Mouse (Mus musculus) MEL (cell line): ENCODE measurements at regions not wholly inside any gene's neighbourhood (a gene's known extent, or its start where the extent isn't known, plus 50 kb on each side); places are given as distances from the start of the nearest gene placed in this dataset.

Experiments used
- DNase-seq: peaks from one replicate; pipeline ENCODE4 v3.0.0; 2011; ENCODE audit warnings: low read depth, low spot score
- H3K27ac ChIP-seq: 2 replicates; pipeline ENCODE4 v1.5.1; 2012; ENCODE audit warnings: low read depth, mild to moderate bottlenecking, control low read depth, low read length, moderate library complexity; ENCODE audit not compliant: control insufficient read depth
- H3K27me3 ChIP-seq, 2 experiments: fragments of 150-350 bp in 1 of 2; sonication (generic) in 1 of 2; 2 replicates each; pipeline ENCODE4 v1.6.1; 2012; ENCODE audit warnings: low read length in 2 of 2, mild to moderate bottlenecking in 2 of 2, improper control_type of control experiment in 1 of 2, moderate library complexity in 1 of 2; ENCODE audit not compliant: insufficient read depth in 2 of 2, control insufficient read depth in 1 of 2
- H3K36me3 ChIP-seq, 2 experiments: 2 replicates each; pipeline ENCODE4 v1.6.1; 2012 to 2014; ENCODE audit warnings: low read length in 2 of 2, improper control_type of control experiment in 1 of 2, inconsistent platforms in 1 of 2, mild to moderate bottlenecking in 1 of 2; ENCODE audit not compliant: insufficient read depth in 2 of 2, control insufficient read depth in 1 of 2
- H3K4me1 ChIP-seq, 2 experiments: fragments of 150-350 bp in 1 of 2; sonication (generic) in 1 of 2; 2 replicates each; pipeline ENCODE4 v1.6.1; 2012; ENCODE audit warnings: low read length in 2 of 2, improper control_type of control experiment in 1 of 2, mild to moderate bottlenecking in 1 of 2; ENCODE audit not compliant: insufficient read depth in 2 of 2, control insufficient read depth in 1 of 2
- H3K4me3 ChIP-seq, 2 experiments: fragments of 150-350 bp in 1 of 2; sonication (generic) in 1 of 2; 2 replicates each; pipeline ENCODE4 v1.5.1; 2012; ENCODE audit warnings: low read depth in 2 of 2, low read length in 2 of 2, mild to moderate bottlenecking in 2 of 2, moderate library complexity in 2 of 2, control low read depth in 1 of 2, improper control_type of control experiment in 1 of 2; ENCODE audit not compliant: control insufficient read depth in 1 of 2, insufficient read depth in 1 of 2
- H3K79me2 ChIP-seq: 2 replicates; pipeline ENCODE4 v1.6.1; 2012; ENCODE audit warnings: mild to moderate bottlenecking, low read length, moderate library complexity; ENCODE audit not compliant: control insufficient read depth, poor library complexity, insufficient read depth
- H3K9ac ChIP-seq: 2 replicates; pipeline ENCODE4 v1.6.1; 2012; ENCODE audit warnings: low read depth, mild to moderate bottlenecking, control low read depth, low read length, moderate library complexity; ENCODE audit not compliant: control insufficient read depth, poor library complexity, severe bottlenecking
- H3K9me3 ChIP-seq: fragments of 150-350 bp; sonication (generic); replicated peaks from 2 replicates; pipeline ENCODE4 v1.6.1; 2012; ENCODE audit warnings: mild to moderate bottlenecking, low read length, improper control_type of control experiment, moderate library complexity; ENCODE audit not compliant: insufficient read depth
- BHLHE40 ChIP-seq: IDR thresholded peaks from 2 replicates; pipeline ENCODE4 v1.6.1; 2012; ENCODE audit warnings: low read depth, mild to moderate bottlenecking, inconsistent platforms, low read length, improper control_type of control experiment, borderline replicate concordance
- CHD1 ChIP-seq: IDR thresholded peaks from 2 replicates; pipeline ENCODE4 v1.6.1; 2012; ENCODE audit warnings: low read depth, mild to moderate bottlenecking, inconsistent platforms, low read length, improper control_type of control experiment
- GABPA ChIP-seq: IDR thresholded peaks from 2 replicates; pipeline ENCODE4 v1.6.1; 2012; ENCODE audit warnings: low read depth, mild to moderate bottlenecking, inconsistent platforms, low read length, improper control_type of control experiment, moderate library complexity
- JUND ChIP-seq: IDR thresholded peaks from 2 replicates; pipeline ENCODE4 v1.6.1; 2011; ENCODE audit warnings: low read depth, mild to moderate bottlenecking, improper control_type of control experiment, low read length
- KAT2A ChIP-seq: conservative IDR thresholded peaks from 2 replicates; pipeline ENCODE4 v1.6.1; 2012; ENCODE audit warnings: low read depth, low read length, improper control_type of control experiment, inconsistent platforms
- MAFK ChIP-seq: IDR thresholded peaks from 2 replicates; pipeline ENCODE4 v1.6.1; 2011; ENCODE audit warnings: low read depth, mild to moderate bottlenecking, low read length, improper control_type of control experiment, borderline replicate concordance
- MEF2A ChIP-seq: IDR thresholded peaks from 2 replicates; pipeline ENCODE4 v1.6.1; 2014; ENCODE audit warnings: low read depth, mild to moderate bottlenecking, inconsistent platforms, low read length, improper control_type of control experiment; ENCODE audit not compliant: poor library complexity, insufficient replicate concordance, severe bottlenecking; ENCODE audit errors: extremely low read depth
- MXI1 ChIP-seq: IDR thresholded peaks from 2 replicates; pipeline ENCODE4 v1.6.1; 2011; ENCODE audit warnings: mild to moderate bottlenecking, low read depth, low read length, improper control_type of control experiment
- MYB ChIP-seq: IDR thresholded peaks from 2 replicates; pipeline ENCODE4 v1.6.1; 2011; ENCODE audit warnings: mild to moderate bottlenecking, low read depth, low read length, improper control_type of control experiment
- NELFE ChIP-seq: IDR thresholded peaks from 2 replicates; pipeline ENCODE4 v1.6.1; 2011; ENCODE audit warnings: low read depth, low read length, improper control_type of control experiment
- POLR2AphosphoS2 ChIP-seq: IDR thresholded peaks from 2 replicates; pipeline ENCODE4 v1.6.1; 2011; ENCODE audit warnings: low read length, improper control_type of control experiment
- POLR2AphosphoS5 ChIP-seq: IDR thresholded peaks from 2 replicates; pipeline ENCODE4 v1.6.1; 2012; ENCODE audit warnings: low read depth, borderline replicate concordance, mild to moderate bottlenecking, inconsistent platforms, low read length, moderate library complexity, mixed read lengths
- RAD21 ChIP-seq: IDR thresholded peaks from 2 replicates; pipeline ENCODE4 v1.6.1; 2011; ENCODE audit warnings: mild to moderate bottlenecking, low read depth, low read length, improper control_type of control experiment
- SMC3 ChIP-seq: IDR thresholded peaks from 2 replicates; pipeline ENCODE4 v1.6.1; 2011; ENCODE audit warnings: low read depth, low read length, improper control_type of control experiment
- TAL1 ChIP-seq: IDR thresholded peaks from 2 replicates; pipeline ENCODE4 v1.6.1; 2012; ENCODE audit warnings: mild to moderate bottlenecking, inconsistent platforms, low read length, moderate library complexity, mixed read lengths
- TBP ChIP-seq: IDR thresholded peaks from 2 replicates; pipeline ENCODE4 v1.8.0; 2011; ENCODE audit warnings: low read depth, low read length, improper control_type of control experiment
- TCF12 ChIP-seq: IDR thresholded peaks from 2 replicates; pipeline ENCODE4 v1.6.1; 2014; ENCODE audit warnings: low read depth, mild to moderate bottlenecking, inconsistent platforms, low read length, improper control_type of control experiment, moderate library complexity
- ZC3H11A ChIP-seq: IDR thresholded peaks from 2 replicates; pipeline ENCODE4 v1.6.1; 2012; ENCODE audit warnings: low read depth, mild to moderate bottlenecking, inconsistent platforms, low read length, improper control_type of control experiment
- ZKSCAN1 ChIP-seq: IDR thresholded peaks from 2 replicates; pipeline ENCODE4 v1.6.1; 2012; ENCODE audit warnings: low read depth, mild to moderate bottlenecking, inconsistent platforms, low read length, improper control_type of control experiment, moderate library complexity
- ZMIZ1 ChIP-seq: IDR thresholded peaks from 2 replicates; pipeline ENCODE4 v1.6.1; 2012; ENCODE audit warnings: low read depth, mild to moderate bottlenecking, inconsistent platforms, low read length, improper control_type of control experiment, moderate library complexity
- ZNF384 ChIP-seq: IDR thresholded peaks from 2 replicates; pipeline ENCODE4 v1.6.1; 2012; ENCODE audit warnings: low read depth, mild to moderate bottlenecking, inconsistent platforms, low read length, improper control_type of control experiment

DNA sequence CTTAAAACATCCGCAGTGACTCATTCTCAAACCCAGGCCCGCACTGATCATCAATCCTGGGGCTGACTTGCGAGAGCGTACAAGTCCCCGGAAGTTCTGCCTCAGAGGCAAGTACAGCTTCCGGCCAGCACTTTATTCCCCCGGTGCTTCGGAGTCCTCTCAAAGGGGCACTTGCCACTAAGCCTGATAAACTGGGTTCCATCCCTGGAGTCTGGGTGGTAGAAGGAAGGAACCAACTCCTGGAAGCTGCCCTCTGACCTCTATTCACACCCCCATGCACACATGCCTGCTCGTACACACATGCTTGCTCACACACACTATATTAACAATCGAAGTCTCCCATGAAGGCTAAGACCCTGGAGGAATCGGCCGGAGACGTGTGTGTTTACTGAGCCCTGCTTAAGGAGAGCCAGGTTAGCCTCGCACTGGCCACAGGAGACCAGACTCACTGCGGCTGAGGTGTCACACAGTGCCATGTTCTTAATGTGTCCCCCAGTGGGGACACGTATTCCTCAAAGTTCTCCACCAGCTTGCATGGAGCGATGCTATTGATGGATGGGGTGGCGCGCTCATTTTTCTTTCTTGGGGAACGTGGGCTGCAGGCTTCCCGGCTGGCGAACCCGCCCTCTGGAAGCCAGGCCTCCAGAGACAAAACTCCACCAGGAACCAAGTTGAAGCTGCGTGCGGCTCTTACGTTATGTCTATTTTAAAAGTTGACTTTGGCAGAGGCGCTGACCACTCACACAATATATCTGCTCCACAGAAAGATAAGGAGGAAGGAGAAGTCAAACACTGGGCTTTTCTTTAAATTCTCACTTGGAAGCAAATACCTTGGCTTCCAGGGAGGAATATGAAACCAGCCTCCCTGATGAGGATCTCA lies 142.2 kb downstream of the Setd4 start:
- Histone ChIP-seq H3K36me3 (no peaks in the 10 kb centered on the region), H3K4me3 (no peak overlapping the region), H3K79me2 (no peaks in the 10 kb centered on the region), H3K27ac (no peak overlapping the region), H3K4me1 (no peaks in the 10 kb centered on the region), H3K9me3 (no peaks in the 10 kb centered on the region), H3K9ac (no peak overlapping the region), H3K27me3 (no peaks in the 10 kb centered on the region)
- no peak for DNase-seq
- TF ChIP-seq MXI1 (no peak), MEF2A (no peak), TAL1 (no peak), JUND (no peak)

DNA sequence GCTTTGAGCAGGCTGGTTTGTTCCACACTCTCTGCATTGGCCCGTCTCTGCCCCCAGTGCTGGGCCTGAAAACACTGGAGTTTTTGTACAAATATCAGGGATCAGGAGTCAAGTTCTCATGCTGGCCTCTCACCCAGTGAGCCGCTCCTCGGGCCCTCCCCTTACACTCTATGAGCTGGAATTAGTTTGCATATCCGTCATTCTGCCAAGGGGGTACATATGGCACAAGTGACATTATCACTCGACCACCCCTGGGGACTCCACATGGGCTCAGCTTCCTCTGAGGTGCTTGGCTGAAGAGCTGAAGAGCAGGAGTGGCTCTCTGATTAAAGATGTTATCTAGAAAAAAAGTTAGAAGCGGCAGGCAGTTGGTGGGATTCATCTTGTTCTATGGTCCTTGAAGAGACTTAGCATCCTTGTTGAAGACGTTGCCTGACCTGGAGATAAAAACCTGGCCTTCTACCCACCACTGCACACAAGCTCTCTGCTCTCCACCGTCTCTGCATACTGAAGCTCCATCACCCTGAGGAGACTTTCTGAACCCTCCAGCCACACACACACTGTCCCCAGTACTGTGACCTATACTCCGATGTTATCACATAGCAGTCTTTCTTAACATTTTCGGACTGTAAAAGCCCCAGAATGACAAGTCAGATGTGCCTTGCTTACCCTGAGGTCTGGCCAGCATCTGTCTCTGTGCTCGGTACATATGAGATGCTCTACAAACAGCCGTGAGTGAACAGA lies 144.2 kb downstream of the Setd4 start:
- Histone ChIP-seq H3K27me3 (no peaks in the 10 kb centered on the region), H3K36me3 (no peaks in the 10 kb centered on the region), H3K79me2 (no peaks in the 10 kb centered on the region), H3K4me1 (no peaks in the 10 kb centered on the region), H3K9ac (no peak overlapping the region), H3K9me3 (no peaks in the 10 kb centered on the region), H3K27ac (no peak overlapping the region), H3K4me3 (no peak overlapping the region)
- no peak for DNase-seq
- TF ChIP-seq POLR2AphosphoS2, result no peak

DNA sequence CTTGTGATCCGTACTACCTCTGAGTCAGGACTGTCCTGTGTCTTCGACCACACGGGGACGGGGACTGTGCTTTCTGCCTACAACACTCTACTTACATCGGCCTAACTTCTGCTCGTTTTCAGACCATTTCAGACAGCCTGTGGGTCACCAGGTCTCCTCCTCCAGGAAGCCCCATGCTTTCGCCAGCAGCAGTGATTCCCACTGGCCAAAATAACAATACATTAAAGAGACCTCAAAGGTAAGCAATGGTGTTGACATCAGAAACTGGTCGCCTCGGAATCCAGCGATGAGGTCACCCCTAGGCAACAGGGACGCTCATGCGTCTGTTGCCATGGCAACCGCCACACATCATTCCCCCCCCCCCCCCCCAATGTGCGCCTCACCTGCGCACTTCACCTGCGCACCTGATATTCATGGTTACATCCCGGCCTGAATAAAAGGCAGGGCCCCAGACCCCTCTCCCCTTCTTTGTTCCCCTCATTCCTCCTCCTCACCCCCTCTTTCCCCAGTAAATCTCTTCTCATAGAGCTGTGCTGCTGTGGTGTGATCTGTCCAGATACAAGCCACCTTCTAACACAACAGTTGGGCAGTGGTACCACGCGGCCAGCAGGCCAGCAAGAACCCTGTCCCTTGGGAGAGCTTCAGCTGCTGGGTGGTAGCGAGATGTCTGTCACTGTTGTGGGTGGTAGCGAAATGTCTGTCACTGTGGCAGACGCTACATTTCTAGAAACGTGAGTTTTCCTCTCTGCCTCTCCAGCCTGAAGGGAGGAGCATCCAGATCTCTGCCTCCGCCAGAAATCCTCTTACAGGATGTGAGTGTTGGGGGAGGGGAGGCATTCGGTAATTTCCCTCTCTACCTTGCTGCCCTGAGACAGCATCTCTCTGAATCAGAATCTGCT lies 145.0 kb downstream of the Setd4 start:
- Histone ChIP-seq H3K79me2 (no peaks in the 10 kb centered on the region), H3K4me3 (no peak overlapping the region), H3K9ac (no peak overlapping the region), H3K9me3 (no peaks in the 10 kb centered on the region), H3K36me3 (no peaks in the 10 kb centered on the region), H3K4me1 (no peaks in the 10 kb centered on the region), H3K27me3 (no peaks in the 10 kb centered on the region), H3K27ac (no peak overlapping the region)
- DNase-seq, result no peak
- TF ChIP-seq SMC3 (no peak), RAD21 (no peak), MEF2A (no peak), ZNF384 (no peak), BHLHE40 (no peak), JUND (no peak), KAT2A (no peak), NELFE (no peak), ZMIZ1 (no peak), POLR2AphosphoS5 (no peak), CHD1 (no peak), GABPA (no peak), MAFK (no peak), TCF12 (no peak), ZC3H11A (no peak), ZKSCAN1 (no peak), MYB (no peak), TBP (no peak)
